ENCODE assay signal across 1 mouse cellular context in the genomic region with DNA sequence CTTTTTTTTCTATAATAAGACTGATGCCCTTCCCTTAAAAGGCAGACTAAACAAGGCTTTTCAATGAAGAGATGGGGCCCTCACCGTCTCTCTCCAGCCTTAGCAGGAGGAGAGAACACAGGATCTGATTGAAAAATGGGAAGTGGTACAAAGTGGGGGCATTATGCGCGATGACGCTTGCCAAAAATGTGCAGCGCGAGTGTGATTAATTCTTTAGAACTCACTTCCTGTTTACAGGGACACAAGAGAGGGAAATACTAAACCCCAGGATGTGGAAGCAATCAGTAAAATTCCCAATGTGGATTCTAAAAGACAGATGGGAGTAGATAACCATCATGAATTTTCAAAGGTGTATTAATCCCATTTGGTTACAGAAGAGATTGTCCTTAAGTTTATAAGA.
TF ChIP-seq lines count a peak whose summit lies in the region.

No protein-coding gene starts in this region.

TF ChIP-seq in MEL, 35 proteins besides CTCF, POLR2A, EP300 and RAD21 (continued from another document):
- TF ChIP-seq USF2 (IDR thresholded peaks at IDR 0.05; ENCODE audit: borderline replicate concordance in 1 of 2, insufficient read depth in 1 of 2, low read depth in 1 of 2, low read length in 2 of 2) (no peak), GATA1 (IDR thresholded peaks at IDR 0.05; ENCODE audit: low read depth, low read length) (0 out of 2 replicates have a peak, but pooled peaks have one; percentile 2), MYC (IDR thresholded peaks at IDR 0.05; ENCODE audit: low read depth, low read length) (0 out of 2 replicates have a peak, but pooled peaks have one; percentile 31)
TF ChIP-seq in MEL: peak in this region for 6.
